Mouse (Mus musculus): Measurements from ENCODE around the gene Gnb3.
"Not testable (repeated sequence)": the region's sequence is repeated elsewhere in the genome, so short reads cannot be mapped to it uniquely, and the experiment has no call there.

The Gnb3 gene

GRCm38 (mm10) chr6:124857840-124858530, 17.9 kb upstream of the Gnb3 start:
- no peak for DNase-seq (ENCODE audit: low read depth, low spot score)

- DNase-seq (ENCODE audit: low read depth, low spot score), result peak; percentile 69
These were observed 17.1 kb upstream of the Gnb3 start, which contains the start of gene P3h3 for GRCm38 (mm10) chr6:124856916-124857839. TSS of gene P3h3 (minus strand) at chr6:124857752.

GRCm38 (mm10) chr6:124856321-124856720, 16.2 kb upstream of the Gnb3 start:
- DNase-seq (ENCODE audit: low read depth, low spot score), result no peak

- no peak for DNase-seq (ENCODE audit: low read depth, low spot score)
These were observed 14.6 kb upstream of the Gnb3 start for GRCm38 (mm10) chr6:124854647-124855046.

- DNase-seq (ENCODE audit: low read depth, low spot score), result no peak
These were observed 10.5 kb upstream of the Gnb3 start for GRCm38 (mm10) chr6:124850535-124850934.

- peak; percentile 95 for DNase-seq (ENCODE audit: low read depth, low spot score)
These were observed 7.2 kb upstream of the Gnb3 start for GRCm38 (mm10) chr6:124847305-124847704.

GRCm38 (mm10) chr6:124839805-124840204, 270 bp downstream of the Gnb3 start:
- DNase-seq (ENCODE audit: low read depth, low spot score), result no peak

- no peak for DNase-seq (ENCODE audit: low read depth, low spot score)
These were observed 3.7 kb downstream of the Gnb3 start for GRCm38 (mm10) chr6:124836411-124836810.

GRCm38 (mm10) chr6:124835531-124835930, 4.5 kb downstream of the Gnb3 start:
- no peak for DNase-seq (ENCODE audit: low read depth, low spot score)

- DNase-seq (ENCODE audit: low read depth, low spot score), result no peak
These were observed 5.5 kb downstream of the Gnb3 start for GRCm38 (mm10) chr6:124834512-124835081.

GRCm38 (mm10) chr6:124831649-124832048, 8.4 kb downstream of the Gnb3 start:
- DNase-seq (ENCODE audit: low read depth, low spot score), result no peak

GRCm38 (mm10) chr6:124831199-124831598, 8.9 kb downstream of the Gnb3 start:
- not testable (repeated sequence) for DNase-seq (ENCODE audit: low read depth, low spot score)

- DNase-seq (ENCODE audit: low read depth, low spot score), result peak; percentile 87
These were observed 10.0 kb downstream of the Gnb3 start for GRCm38 (mm10) chr6:124829799-124830700.

- DNase-seq (ENCODE audit: low read depth, low spot score), result peak; percentile 100
These were observed 10.9 kb downstream of the Gnb3 start, which contains the start of the genes Usp5 and Cdca3 for GRCm38 (mm10) chr6:124828868-124829798. TSS of gene Usp5 (minus strand) at chr6:124829484. TSS of gene Cdca3 (plus strand) at chr6:124829547.

- no peak for DNase-seq (ENCODE audit: low read depth, low spot score)
These were observed 11.9 kb downstream of the Gnb3 start for GRCm38 (mm10) chr6:124828101-124828592.

GRCm38 (mm10) chr6:124822049-124822448, 18.0 kb downstream of the Gnb3 start:
- DNase-seq (ENCODE audit: low read depth, low spot score), result no peak

- DNase-seq (ENCODE audit: low read depth, low spot score), result no peak
These were observed 19.2 kb downstream of the Gnb3 start for GRCm38 (mm10) chr6:124820891-124821290.

GRCm38 (mm10) chr6:124817971-124818370, 22.1 kb downstream of the Gnb3 start:
- no peak for DNase-seq (ENCODE audit: low read depth, low spot score)

- no peak for DNase-seq (ENCODE audit: low read depth, low spot score)
These were observed 22.5 kb downstream of the Gnb3 start for GRCm38 (mm10) chr6:124817563-124817962.

GRCm38 (mm10) chr6:124817125-124817524, 22.9 kb downstream of the Gnb3 start:
- DNase-seq (ENCODE audit: low read depth, low spot score), result no peak
